8 mouse cellular contexts compared by ENCODE assay signal in the genomic region with DNA sequence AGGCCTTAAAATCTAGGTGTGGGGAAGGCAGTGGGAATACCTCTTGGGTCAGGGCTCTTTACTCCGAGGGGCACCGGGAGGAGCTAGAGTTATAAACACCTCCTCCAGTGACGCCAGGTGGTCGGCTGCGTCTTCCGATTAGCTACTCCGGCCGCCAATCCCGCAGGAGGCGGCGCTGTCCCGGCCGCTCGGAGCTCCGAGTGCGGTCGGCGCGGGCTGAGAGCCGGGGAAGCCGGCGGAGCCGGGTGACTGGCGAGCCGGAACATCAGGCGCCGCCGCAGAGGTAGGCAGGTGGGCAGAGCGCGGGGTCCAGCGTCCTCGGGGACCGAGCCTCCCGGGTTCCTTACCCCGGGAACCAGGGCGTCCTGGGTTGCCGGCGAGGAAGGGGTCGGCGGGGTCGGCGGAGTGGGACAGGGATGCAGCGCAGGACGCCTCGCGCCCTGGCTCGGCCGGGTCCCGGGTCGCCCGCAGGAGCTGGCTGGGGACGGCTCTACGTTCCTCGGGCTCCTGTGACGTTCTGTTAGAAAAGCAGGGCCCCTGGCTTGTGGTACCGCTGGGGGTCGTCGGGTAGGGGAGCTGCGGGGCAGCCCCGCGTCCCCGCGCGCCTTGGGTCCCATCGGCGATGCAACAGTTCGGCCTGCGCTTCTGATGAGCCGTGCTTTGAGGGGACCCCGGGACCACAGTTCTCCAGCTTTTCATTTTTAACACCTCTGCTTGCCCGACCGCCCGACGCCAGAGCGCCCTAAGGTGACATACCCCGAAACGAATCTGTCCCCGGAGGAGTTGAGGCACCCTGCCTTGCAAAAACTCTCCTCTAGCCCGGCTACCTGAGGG. TPM values are rescaled to one million over a fixed set of nuclear protein-coding genes. Genes with fewer than 3 reads are reported as not detected.
DNase-seq lines count a peak whose midpoint lies in the region; TF ChIP-seq lines count a peak whose summit lies in the region.

A gene (plus strand): TSS at position 214 of the 834 bp plus-strand sequence.

- peak; percentile 69 for DNase-seq in ES-E14 (ENCODE audit: low read depth, low spot score)
- peak; percentile 46 to 56 for DNase-seq in cerebellum, adult 18-20 months
- peak; percentile 82 for DNase-seq in forelimb bud, embryonic 11.5 days (ENCODE audit: low read depth, low spot score)
- peak; percentile 82 to 84 for DNase-seq in heart, postnatal 36 days
- peak; percentile 74 to 81 for DNase-seq in layer of hippocampus, adult 2 months (ENCODE audit: low spot score in 2 of 2)
- DNase-seq in lung, adult 18-20 months, result peak; percentile 84 to 88
- peak; percentile 61 for DNase-seq in thymus, postnatal 4 days

- intact Hi-C loops in heart, postnatal 36 days (cut with DNase I), result no loop called here

- peak within 1 kb of the TSS; percentile 85 for H3K9ac ChIP-seq in ES-E14 (ENCODE audit: insufficient read depth, low read depth, low read length, poor library complexity, severe bottlenecking)

- in situ Hi-C loops in ES-E14 (cut with MboI; ENCODE audit: low sequenced_read_pairs in 2 of 2, unreplicated experiment in 2 of 2), result no loop called here

- no peaks in the 10 kb centered on the region for H3K9me3 ChIP-seq in ES-E14 (ENCODE audit: control insufficient read depth, insufficient read depth, low read depth, low read length)

- no peak within 1 kb of the TSS for H3K27ac ChIP-seq in ES-E14 (ENCODE audit: insufficient read depth, low read depth, low read length, poor library complexity, severe bottlenecking)
- H3K27ac ChIP-seq in layer of hippocampus, adult 2 months, result peak within 1 kb of the TSS; percentile 80
- H3K27ac ChIP-seq in olfactory bulb, adult 2 months (ENCODE audit: insufficient read depth, low read depth, low read length), result no peak within 1 kb of the TSS

- peak within 1 kb of the TSS; percentile 86 to 92 for H3K4me3 ChIP-seq in ES-E14 (ENCODE audit: insufficient read depth in 1 of 2, low read depth in 1 of 2, low read length in 2 of 2, poor library complexity in 1 of 2, severe bottlenecking in 1 of 2)
- peak within 1 kb of the TSS; percentile 76 for H3K4me3 ChIP-seq in layer of hippocampus, adult 2 months
- H3K4me3 ChIP-seq in olfactory bulb, adult 2 months (ENCODE audit: insufficient read depth, low read depth, low read length), result peak within 1 kb of the TSS; percentile 74

- TF ChIP-seq CTCF in layer of hippocampus, adult 2 months (conservative IDR thresholded peaks at IDR 0.05), result peak; percentile 57
- TF ChIP-seq CTCF in olfactory bulb, adult 2 months (IDR thresholded peaks at IDR 0.05; ENCODE audit: insufficient read depth, low read depth, low read length), result no peak

- peaks cover 0 to 6% of the 10 kb centered on the region in 2 experiments; a peak in 1 of 4 replicates for H3K4me1 ChIP-seq in ES-E14 (ENCODE audit: control insufficient read depth in 2 of 2, insufficient read depth in 2 of 2, low read length in 2 of 2, poor library complexity in 1 of 2)
- H3K4me1 ChIP-seq in olfactory bulb, adult 2 months (ENCODE audit: control insufficient read depth, insufficient read depth, low read length), result peaks cover 11% of the 10 kb centered on the region

- peak; percentile 71 for TF ChIP-seq POLR2A in olfactory bulb, adult 2 months (IDR thresholded peaks at IDR 0.05; ENCODE audit: insufficient read depth, low read depth, low read length)

- H3K36me3 ChIP-seq in ES-E14 (ENCODE audit: control insufficient read depth, insufficient read depth, low read length, poor library complexity, severe bottlenecking), result no peaks in the 10 kb centered on the region

- WGBS in olfactory bulb, adult 2 months, result under 1% methylated on average over 79 of the region's 79 CpGs

TF ChIP-seq in ES-E14, 5 proteins besides CTCF, POLR2A, EP300 and RAD21:
- TF ChIP-seq ZC3H11A (IDR thresholded peaks at IDR 0.05; ENCODE audit: borderline replicate concordance, low read depth, low read length) (no peak), CHD2 (IDR thresholded peaks at IDR 0.05; ENCODE audit: low read depth, low read length) (no peak), ZNF384 (IDR thresholded peaks at IDR 0.05; ENCODE audit: low read depth, low read length) (no peak), MAFK (IDR thresholded peaks at IDR 0.05; ENCODE audit: insufficient read depth, low read depth, low read length) (no peak), HCFC1 (IDR thresholded peaks at IDR 0.05; ENCODE audit: borderline replicate concordance, insufficient read depth, low read length) (no peak)

RNA-seq across cellular contexts. Expression of the gene that starts here (rescaled TPM):
- total RNA-seq in ES-E14 (2012; rRNA removed), result 2.7 and 4.0 TPM in 2 replicates
- 1 to 10 TPM; 2.9 TPM for total RNA-seq in heart, postnatal 36 days (2021)
- total RNA-seq in layer of hippocampus, adult 2 months (2021), result 1 to 10 TPM; 5.2 to 5.8 TPM
- not detected in 2 replicates for polyA plus RNA-seq in olfactory bulb, adult 2 months (2012; ENCODE audit: insufficient read depth, insufficient read length, low replicate concordance, missing spikeins)
